Mouse (Mus musculus) brain, embryonic 14.5 days (tissue): Measurements from ENCODE around the gene 1700017N19Rik. TPM values are rescaled to one million over a fixed set of nuclear protein-coding genes. Genes with fewer than 3 reads are reported as not detected.

ENCODE experiments used
- DNase-seq: peaks from one replicate; pipeline ENCODE4 v3.0.0-alpha.2; 2011; ENCODE audit warnings: low read depth
- CTCF ChIP-seq: fragments of 200-500 bp; IDR thresholded peaks from 2 replicates; pipeline ENCODE4 v1.5.1; 2012; ENCODE audit warnings: inconsistent platforms, mild to moderate bottlenecking, moderate library complexity, borderline replicate concordance; ENCODE audit not compliant: insufficient read depth, insufficient read length; ENCODE audit errors: extremely low read depth
- POLR2A ChIP-seq: fragments of 200-500 bp; IDR thresholded peaks from 2 replicates; pipeline ENCODE4 v1.6.1; 2012; ENCODE audit warnings: mild to moderate bottlenecking, inconsistent platforms, borderline replicate concordance; ENCODE audit not compliant: poor library complexity, insufficient read depth, insufficient read length, severe bottlenecking; ENCODE audit errors: extremely low read depth
- polyA plus RNA-seq: library from polyadenylated mRNA; depleted of rRNA; stranded (reverse); fragments of >200 nt; gene quantifications from 2 replicates; pipeline ENCODE4 v1.2.3, GENCODE M21; 2012; rRNA removed

1700017N19Rik gene
- polyA plus RNA-seq, 1 experiment: not detected

DNA sequence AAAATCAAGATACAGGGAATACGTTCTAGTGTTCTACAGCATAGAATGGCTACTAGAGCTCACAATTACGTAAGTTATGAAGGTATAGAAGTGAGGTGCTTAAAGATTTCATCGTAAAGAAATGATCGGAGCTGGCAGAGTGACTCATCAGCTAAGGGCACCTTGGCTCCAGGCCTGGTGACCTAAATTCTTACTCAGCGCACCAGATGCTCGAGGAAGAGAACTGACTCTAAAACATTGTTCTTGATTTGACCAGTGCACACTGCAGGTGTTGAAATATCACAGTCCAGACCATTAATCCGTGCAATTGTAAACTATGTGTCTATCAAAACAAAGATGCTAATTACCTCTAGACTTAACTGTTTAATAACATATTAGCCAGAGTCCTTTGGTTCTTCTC is 29.2 kb downstream of the 1700017N19Rik start:
- no peak for TF ChIP-seq POLR2A
- TF ChIP-seq CTCF: no peak

DNA sequence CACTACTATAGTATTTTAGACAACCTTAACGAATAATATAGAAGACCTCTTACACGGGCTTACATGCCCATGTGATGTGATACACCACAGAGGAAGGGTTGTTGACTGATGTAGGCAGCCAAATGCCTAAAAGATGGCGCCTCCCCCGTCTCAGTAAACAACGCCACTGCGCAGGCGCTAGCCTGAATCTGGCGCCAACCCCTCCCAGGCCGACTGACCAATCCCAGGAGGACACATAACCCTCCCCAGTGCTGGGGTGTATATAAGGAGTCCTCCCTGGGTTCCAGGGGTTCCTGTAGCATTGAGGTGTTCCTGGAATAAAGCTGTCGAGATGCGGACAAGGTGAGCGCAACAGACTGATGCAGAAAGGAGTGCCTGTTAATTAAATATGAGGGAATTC is 29.8 kb downstream of the 1700017N19Rik start:
- no peak for DNase-seq
- TF ChIP-seq POLR2A (no peak), CTCF (no peak)

More for the DNA sequence above, 29.2 kb downstream of the 1700017N19Rik start:
- no peak for DNase-seq

DNA sequence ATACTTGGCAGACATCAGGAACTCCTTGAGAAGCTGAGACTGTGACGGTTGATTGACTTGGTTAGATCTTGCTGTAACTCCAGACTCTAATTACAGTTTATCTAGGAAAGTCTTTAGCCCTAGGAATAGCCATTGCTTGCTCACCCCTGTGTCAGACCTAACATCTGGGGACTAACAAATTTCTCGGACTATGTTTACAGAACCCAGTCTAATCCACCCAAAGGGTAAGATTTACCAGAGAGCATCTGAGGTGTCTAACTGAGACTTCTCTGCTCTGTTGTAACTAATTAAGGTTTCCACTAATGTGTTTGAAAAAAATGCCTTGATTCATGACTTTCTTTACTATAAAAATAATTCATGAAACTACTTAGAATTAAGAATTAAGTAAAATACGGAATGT is 32.2 kb downstream of the 1700017N19Rik start:
- no peak for DNase-seq

DNA sequence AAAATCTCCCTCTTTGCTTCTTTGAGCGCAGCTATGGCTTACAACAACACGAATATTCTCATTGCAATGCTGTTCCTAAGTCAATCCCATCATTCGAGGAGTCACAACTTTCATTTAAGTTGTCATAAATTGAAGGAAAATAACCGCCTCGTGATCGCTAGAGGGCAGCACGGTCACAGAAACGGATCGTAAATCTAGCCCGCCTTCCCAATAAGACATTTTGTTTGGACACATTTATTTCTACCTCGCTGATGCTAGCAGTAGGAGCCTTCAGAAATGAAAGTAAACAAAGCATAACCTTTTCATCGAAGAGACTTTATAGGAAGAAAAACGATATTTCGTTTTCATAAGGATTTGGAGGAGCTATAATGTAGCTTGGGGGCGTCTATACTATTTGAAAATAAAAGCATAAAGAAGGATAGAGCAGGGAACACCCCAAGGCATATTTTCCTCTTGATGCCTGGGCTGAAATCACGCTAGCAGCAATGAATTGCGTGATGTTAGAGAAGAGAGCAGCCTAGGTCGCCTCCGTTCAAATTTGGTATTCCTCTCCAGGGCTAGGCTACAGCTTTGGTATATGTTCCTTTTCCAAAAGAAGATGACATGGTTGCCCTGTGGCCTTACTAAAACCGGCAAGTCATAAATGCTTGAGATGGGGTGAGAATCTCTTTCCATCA is 39.6 kb downstream of the 1700017N19Rik start:
- TF ChIP-seq CTCF (peak; percentile 77; the same call in 1 of the 2 replicates), POLR2A (no peak)

More for the DNA sequence above, 32.2 kb downstream of the 1700017N19Rik start:
- no peak for TF ChIP-seq POLR2A

DNA sequence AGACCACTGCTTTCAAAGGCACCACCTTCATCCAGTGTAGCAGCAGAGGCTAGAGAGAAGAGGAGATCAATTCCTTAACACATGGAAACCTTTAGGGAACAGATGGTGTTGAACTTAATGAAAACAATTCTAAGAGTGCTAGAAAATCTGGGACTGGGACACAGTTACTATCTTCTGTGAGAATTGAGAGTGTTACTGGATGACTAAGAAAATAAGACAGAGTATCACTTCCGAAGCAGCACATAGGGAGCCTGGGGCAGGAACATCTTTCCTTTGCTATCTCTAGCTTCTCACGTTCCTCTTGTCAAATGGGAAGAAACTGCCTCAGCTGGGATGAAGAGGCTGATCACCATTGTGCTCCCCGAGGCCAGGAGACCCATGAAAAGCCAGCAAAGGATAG is 52.6 kb downstream of the 1700017N19Rik start:
- no peak for TF ChIP-seq CTCF
- no peak for TF ChIP-seq POLR2A
- DNase-seq: no peak

More for the DNA sequence above, 39.6 kb downstream of the 1700017N19Rik start:
- peak; percentile 94 for DNase-seq

DNA sequence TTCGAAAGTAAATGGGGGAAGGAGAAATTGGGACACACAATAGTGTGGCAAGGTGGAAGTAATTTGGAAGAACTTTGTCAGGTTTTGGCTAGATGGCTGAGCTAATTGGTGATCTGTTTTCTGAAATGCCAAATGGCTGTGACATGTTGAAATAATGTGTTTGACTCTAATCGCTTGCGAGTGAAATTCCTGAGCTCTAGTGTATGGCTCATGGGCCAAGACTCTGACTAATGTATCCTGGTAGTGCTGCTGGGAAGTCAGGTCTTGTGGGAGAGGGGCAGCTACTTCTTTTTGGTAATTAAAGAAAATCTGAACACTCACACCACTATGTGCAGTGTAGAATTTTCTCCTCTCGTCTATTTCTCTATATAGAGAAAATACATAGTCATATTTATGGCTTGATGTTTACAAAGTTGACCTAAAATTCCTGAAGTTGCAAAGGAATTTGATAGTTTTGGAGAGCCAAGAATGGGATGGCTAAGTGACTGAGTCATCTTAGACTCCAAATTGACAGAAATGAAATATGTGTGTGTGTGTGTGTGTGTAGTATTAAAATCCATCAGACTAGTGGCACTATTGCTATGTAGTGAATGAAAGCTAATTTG is 55.1 kb downstream of the 1700017N19Rik start:
- peak; percentile 38 for DNase-seq
- TF ChIP-seq POLR2A (no peak), CTCF (no peak)

DNA sequence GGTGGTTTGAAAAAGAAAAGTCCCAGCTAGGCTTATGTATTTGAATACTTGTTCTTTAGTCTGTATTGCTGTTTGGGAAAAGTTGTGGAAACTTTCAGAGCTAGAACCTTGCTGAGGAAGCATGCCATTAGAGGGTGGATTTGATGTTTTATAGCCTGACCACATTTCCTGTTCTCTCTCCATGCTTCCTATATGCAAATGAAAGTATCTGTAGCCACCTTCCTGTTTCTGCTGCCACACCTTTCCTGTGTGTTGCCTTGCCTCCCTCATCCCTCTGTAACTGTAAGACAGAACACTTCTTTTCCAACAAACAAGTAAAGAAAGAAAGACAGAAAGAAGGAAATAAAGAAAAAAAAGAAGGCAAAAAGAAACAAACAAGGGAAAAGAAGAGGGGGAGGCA is 63.9 kb downstream of the 1700017N19Rik start:
- DNase-seq: no peak
- no peak for TF ChIP-seq CTCF
- TF ChIP-seq POLR2A: no peak

DNA sequence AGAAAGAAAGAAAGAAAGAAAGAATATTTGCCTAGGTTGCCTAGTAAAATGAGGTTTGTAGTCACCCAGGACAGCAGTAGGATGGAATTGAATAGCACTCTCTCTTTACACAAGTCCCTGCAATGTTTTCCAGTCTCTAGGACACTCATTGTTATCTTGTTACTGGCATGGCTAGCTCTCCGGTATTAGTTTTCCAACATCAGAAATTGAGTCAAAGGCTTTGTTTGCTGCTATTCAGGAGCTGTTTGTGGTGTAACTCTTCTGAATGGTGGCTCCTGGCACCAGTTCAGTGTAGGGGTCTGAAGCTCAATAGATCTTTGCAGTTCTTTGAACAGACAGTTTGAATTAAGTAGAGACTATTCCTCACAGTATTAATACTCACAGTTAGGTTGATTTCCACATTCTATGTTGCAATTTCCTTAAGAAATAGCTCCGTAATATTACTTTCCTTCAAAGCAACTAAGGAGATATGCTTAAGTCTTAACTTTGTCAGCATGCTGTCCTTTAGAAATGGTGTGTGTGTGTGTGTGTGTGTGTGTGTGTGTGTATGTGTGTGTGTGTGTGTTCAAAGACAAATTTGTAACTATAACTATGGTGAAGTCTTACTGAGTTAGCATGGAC is 71.8 kb downstream of the 1700017N19Rik start:
- TF ChIP-seq POLR2A: no peak
- TF ChIP-seq CTCF: no peak
- peak; percentile 80 for DNase-seq

Other genes with a start within 250 kb of the 1700017N19Rik start
- gene Gm4302, start 249.6 kb upstream of the 1700017N19Rik start, polyA plus RNA-seq: not detected in 2 replicates
- gene Gm4303, start 244.5 kb upstream of the 1700017N19Rik start, polyA plus RNA-seq: not detected in 2 replicates
- not detected in 2 replicates for gene Gm4305, start 239.4 kb upstream of the 1700017N19Rik start, polyA plus RNA-seq
- gene Gm4307, start 229.1 kb upstream of the 1700017N19Rik start, polyA plus RNA-seq: not detected in 2 replicates
- not detected in 2 replicates for gene Gm4312, start 207.9 kb upstream of the 1700017N19Rik start, polyA plus RNA-seq
- gene Tmtc3, start 103.1 kb upstream of the 1700017N19Rik start, polyA plus RNA-seq: 9.2 and 10.7 TPM in 2 replicates
- gene Cep290, start 102.9 kb upstream of the 1700017N19Rik start, polyA plus RNA-seq: 3.7 and 5.1 TPM in 2 replicates
- gene 4930430F08Rik, start 61 bp upstream of the 1700017N19Rik start, polyA plus RNA-seq: 12.8 and 13.1 TPM in 2 replicates